Mouse (Mus musculus): ENCODE results near the gene Ythdc1.
"Not testable (repeated sequence)": the region's sequence is repeated elsewhere in the genome, so short reads cannot be mapped to it uniquely, and the experiment has no call there.

The Ythdc1 gene

DNA sequence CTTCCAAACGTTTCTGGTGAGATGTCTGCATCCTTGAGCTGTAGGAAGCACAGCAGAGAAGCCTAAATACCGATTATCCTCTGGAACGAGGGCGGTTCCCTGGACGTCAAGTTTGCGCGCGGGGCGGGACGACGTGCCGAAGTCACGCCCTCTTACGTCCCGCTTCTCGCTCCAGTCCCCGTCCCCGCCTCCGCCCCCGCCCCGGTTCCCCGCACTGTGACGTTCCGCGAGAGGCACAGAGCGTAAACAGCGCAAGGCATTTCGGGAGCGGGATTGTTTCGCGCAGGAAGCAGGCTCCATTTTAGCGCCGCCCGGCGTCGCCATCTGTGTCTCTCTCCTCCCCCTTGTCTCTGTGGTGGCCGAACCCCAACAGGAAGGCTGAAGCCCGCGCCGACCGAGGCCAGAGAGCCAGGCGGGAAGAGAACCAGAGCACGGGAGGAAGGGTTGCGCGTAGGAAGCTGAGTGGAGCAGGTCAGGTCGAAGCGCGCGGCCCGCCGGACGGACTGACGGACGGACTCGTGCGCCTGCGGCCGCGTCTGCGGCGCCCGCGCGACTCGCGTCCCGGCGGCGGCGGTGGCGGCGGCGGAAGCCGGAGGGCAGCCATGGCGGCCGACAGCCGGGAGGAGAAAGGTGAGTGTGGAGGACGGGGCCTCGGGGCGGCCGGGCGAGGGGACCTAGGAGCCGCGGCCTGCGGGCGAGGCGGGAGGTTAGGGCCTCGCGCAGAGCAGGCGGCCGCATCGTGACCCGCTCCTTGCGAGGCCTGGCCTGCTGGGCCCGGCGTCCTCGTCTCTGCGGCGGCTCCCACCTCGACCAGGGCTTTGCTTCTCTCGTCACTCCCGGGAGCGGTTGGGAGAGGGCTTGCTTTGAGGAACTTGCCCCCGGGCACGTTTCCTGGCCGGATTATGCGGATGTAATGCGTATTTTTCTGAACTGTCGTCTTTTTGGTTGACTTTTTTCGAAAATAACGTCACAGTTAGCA, at the start of gene Ythdc1:
Gene Ythdc1, plus strand, starts transcription at position 260 of the 979 bp plus-strand sequence.
- peak; percentile 89 for DNase-seq

- DNase-seq, result no peak
Observed at GRCm38 (mm10) chr5:86769015-86769658, 34.9 kb upstream of the Ythdc1 start.

GRCm38 (mm10) chr5:86771010-86771409, 33.0 kb upstream of the Ythdc1 start:
- DNase-seq, result no peak

DNA sequence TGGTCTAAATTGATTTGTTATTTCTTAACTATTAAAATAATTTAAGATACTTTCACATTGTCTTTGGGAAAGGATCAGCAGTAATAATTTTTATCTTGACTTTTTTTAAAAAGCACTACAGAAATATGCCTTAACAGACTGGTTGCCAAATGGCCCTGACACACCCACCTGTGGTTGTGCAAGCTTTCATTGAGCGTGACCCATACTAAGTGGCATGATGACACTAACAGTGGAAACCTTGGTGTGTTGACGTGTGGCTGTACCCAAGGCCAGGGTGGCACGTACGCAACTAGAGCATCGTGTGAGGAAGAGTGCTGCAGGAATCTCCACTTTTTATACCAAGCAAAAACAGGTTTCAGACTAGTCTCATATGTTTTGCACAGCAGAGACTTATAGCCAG, 27.1 kb upstream of the Ythdc1 start:
- no peak for DNase-seq

- no peak for DNase-seq
Observed at GRCm38 (mm10) chr5:86778471-86778870, 25.6 kb upstream of the Ythdc1 start.

- no peak for DNase-seq
Observed at GRCm38 (mm10) chr5:86783059-86783458, 21.0 kb upstream of the Ythdc1 start.

DNA sequence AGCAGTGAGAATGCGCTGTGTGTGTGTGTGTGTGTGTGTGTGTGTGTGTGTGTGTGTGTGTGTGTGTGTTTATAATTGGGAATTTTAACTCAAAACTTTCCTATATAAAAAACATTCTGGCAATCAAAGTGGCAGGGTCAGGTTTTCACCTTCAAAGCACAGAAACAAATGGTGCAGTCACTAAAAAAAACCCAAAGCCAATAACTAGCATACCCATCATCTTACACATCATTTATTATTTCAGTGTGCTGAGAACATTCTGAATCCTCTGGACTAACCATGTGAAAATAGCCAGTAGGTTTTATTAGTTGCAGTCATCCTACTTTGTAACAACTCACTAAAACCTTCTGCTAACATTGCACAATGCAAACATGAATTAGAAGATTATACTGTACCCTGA, 19.8 kb upstream of the Ythdc1 start:
- DNase-seq, result no peak

DNA sequence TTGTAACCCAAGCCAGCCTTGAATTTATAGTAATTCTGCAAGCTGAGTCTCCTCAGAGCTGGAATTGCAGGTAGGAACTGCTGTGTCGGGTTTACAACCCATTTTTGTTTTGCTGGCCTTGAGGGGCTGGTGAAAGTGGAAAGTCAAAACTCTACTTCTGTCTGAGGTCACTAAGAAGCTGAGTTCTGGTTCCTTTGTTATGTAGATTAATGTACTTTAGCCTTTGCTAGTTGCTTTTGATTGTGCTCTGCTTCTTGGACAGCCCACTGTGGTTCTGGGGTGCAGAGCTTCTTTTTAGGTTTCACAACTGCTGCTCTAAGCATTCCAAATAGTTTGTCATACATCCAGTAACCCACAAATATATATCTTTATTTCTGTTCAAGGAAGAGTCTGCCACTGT, 17.2 kb upstream of the Ythdc1 start:
- no peak for DNase-seq

DNA sequence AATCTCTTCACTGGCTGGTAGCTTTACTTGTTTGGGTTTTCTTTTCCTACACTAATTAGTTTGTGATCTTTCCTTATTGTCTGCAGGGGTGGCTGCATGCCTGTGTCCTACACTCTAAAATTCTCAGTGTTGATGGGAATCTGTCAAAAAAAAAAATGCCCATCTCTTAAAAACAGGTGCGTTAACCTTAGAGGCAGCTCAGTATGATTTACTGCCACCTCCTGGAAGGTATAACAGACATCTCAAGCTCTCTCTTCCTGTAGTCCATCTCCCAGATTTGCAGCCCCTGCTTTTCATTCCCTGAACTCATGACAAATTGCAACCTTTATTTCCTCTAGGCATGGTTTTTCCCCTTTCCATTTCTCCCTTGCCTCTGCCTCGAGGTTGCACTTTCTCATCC, 14.1 kb upstream of the Ythdc1 start:
- no peak for DNase-seq

DNA sequence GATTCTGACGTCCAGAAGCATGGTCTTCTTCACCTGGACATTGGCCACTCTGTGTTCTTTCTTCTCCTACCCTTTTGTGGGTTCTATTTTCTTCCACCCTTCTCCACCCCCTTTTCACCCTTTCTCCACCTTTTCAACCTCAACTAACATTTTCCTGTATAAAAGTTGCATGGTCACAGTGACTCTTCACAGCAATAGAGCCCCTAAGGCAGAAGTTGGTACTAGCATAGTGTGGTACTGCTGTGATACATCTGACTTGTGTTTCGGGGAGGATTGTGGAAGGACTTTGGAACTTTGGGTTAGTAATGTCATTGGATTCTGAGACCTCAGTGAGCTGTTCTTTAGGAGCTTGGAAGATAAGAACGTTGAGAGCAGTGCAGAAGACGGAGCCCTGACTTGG, 11.8 kb upstream of the Ythdc1 start:
- DNase-seq, result no peak

GRCm38 (mm10) chr5:86792807-86793206, 11.2 kb upstream of the Ythdc1 start:
- no peak for DNase-seq

DNA sequence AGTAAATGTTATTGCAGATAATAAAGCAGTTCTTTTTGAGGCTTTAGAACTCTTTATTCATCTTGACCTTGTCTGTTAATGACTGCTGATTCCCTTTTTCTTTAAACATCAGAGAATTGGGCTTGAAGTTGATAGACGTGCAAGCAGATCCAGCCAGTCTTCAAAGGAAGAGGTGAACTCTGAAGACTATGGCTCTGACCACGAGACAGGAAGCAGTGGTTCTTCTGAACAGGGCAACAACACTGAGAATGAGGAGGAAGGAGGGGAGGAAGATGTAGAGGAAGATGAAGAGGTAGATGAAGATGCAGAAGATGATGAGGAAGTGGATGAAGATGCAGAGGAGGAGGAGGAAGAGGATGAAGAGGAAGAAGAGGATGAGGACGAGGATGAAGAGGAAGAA, 12.8 kb downstream of the Ythdc1 start:
- no peak for DNase-seq

- not testable (repeated sequence) for DNase-seq
Observed at GRCm38 (mm10) chr5:86836378-86836777, 32.4 kb downstream of the Ythdc1 start.

DNA sequence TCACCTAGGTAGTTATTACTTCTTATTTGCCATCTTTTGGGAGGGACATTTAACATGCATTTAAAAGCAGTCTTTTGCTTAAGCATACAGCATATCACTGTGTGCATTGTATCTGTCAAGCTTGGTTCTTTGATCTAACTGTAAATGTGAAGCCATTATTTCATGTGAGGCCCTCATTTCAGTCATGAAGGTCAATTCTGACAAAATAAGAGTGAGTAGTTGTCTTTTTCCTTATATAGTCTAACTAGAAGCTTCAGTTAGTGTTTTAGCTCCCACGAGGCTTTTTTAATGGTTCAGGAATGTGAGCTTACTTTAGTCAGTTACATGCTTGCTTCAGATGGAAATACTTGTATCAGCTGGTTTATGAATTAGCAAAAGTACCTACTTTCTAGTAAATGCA, 34.1 kb downstream of the Ythdc1 start:
- DNase-seq, result no peak

DNA sequence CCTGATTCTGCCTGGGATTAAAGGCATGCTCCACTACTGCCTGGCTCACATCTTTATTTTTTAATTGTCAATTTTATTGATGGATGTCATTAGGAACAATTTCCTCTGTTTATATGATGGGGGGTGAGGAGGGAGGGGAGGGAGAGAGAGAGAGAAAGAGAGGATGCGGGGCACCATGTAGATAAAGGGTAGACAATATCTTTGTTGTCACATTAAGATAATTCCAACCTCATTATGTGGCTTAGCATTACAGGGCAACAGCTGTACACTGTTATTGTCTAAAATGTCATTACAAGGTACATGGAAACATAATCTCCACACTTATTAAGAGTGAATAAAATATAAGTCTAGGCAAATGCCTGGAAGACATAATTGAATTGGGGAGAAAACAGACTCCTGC, 35.5 kb downstream of the Ythdc1 start:
- DNase-seq, result no peak

- no peak for DNase-seq
Observed at GRCm38 (mm10) chr5:86840207-86840606, 36.2 kb downstream of the Ythdc1 start.

GRCm38 (mm10) chr5:86841261-86841660, 37.2 kb downstream of the Ythdc1 start:
- not testable (repeated sequence) for DNase-seq

DNA sequence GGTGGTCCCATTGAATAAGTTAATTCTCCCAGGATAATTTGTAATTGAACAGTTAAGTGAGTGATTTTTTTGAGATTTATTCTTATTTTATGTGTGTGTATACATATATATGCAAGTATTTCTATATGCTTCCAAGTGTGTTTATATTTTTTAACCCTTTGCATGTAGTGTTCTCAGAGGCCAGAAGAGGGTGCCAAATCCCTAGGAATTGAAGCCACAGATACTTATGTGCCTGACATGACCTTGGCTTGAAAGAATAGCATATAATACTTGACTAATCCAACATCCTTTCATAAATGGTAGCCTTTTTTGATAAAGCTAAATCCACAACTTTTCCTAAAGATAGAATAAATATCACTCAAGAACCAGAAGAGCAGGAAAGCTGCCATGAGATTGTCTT, 46.1 kb downstream of the Ythdc1 start:
- no peak for DNase-seq

- DNase-seq, result no peak
Observed at GRCm38 (mm10) chr5:86851658-86852057, 47.6 kb downstream of the Ythdc1 start.

GRCm38 (mm10) chr5:86856505-86856904, 52.5 kb downstream of the Ythdc1 start:
- DNase-seq, result not testable (repeated sequence)

DNA sequence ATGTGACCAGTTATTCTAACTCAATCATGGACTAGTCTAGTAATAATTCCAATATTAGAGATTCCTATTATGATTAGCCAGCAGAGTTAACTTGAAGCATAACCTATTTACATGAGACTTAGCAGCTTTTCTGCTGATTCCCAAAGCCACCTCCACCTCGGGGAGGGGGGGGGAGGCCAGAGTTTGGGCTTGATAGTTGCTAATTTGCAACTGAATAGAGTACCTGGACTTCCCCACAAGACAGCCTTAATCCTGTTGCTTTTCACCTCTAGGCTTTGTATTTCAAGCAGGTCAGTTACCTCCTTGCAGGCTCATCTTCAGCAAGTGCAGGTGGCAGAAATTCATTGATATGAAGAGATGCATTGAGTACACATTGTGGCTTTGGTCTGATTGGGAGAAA, 53.7 kb downstream of the Ythdc1 start:
- no peak for DNase-seq

GRCm38 (mm10) chr5:86858336-86858735, 54.3 kb downstream of the Ythdc1 start:
- no peak for DNase-seq

GRCm38 (mm10) chr5:86871877-86872276, 67.9 kb downstream of the Ythdc1 start:
- no peak for DNase-seq

Data from cerebellum, adult 11 months (tissue).